Mouse (Mus musculus) layer of hippocampus, adult 9-11 months (tissue): ENCODE data around the gene Lrriq1.

ENCODE experiments used
- DNase-seq: peaks from one replicate; pipeline ENCODE4 v3.0.0; 2022

Gene Lrriq1

DNA sequence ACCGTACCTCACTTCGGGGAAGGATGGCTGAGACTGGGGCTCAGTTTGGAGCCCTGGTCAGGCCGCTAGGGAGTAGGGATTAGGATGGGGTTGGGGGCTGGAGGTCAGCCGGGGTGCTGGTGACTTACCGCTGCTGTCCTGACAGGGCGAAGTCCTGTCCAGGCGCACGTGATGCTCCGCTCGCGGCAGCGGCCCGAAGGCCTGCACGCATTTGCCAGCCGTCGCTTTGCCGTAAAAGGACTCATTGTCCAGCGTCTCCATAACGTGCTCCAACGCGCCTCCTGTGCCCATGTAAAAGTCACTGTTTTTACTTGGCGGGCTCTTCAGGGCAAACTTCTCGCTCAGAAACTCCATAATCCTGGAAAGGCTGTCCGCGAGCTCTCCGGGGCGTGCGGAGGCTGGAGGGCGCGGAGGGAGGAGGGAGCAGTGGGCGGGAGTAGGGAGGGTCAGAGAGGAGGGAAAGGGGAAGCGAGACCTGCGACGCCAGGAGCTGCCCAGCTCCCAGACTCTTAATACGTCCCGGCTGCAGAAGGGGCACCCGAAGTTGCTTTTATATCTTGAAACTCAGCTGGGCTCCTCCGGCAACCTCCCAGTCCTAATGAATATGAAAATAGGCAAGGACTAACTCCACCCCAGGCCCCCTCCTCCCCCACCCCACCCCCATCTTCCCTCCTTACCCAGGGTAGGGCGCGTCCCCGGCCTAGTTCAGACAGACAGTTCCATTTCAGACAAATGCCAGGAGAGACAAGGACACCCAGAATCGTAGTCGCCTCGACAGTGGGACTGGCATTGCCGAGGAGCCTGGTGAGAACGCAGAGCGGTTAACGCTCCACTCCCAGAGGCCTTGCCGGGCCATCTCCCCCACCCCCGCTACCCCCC lies 207.6 kb downstream of the Lrriq1 start:
- DNase-seq, result no peak

DNA sequence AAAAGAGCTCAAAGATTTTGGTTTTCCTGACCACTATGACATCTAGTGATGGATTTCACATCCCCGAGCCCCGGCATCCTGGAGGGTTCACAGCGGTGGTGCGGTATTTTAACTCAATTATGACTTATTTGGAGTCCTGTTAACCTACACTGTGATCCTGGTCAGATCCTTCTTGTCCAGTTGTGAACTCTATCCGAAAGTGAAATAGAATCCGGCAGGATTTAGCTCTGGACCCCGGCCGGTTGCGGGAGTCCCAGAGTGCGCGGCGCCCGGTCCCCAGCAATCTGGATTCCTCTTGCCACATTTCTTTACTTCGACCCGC lies 208.2 kb downstream of the Lrriq1 start:
- no peak for DNase-seq

DNA sequence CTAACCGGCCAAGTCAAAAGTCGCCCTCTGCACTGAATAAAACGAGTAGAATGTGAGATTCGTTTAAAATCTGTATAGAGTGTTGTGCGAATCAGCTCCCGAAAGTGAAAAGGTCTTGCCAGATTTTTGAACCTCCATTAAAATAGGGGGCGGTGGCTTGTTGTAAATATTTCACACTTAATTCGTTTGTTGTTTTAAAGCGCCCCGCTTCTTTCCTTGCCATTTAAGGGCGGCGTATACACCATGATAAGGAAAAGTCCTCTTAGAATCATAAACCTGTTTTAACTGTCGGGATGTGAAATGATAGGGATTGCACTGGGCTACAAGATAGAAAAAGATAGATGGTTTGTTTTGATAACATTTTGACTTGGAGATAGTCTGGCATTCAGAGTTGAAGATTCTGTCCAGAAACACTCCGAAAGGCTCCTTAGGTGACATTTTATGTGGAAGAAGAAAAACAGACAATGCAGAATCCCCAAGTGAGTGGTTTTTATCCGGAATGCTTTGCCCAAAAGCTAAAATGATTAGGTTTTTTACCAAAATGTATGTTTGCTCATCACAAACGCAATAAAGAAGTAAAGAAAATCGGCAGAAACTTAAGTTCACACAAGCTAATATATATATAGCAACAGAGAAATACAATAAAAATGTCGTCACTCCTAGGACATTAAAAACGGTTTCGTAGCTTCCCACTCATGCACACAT lies 208.7 kb downstream of the Lrriq1 start:
- no peak for DNase-seq

DNA sequence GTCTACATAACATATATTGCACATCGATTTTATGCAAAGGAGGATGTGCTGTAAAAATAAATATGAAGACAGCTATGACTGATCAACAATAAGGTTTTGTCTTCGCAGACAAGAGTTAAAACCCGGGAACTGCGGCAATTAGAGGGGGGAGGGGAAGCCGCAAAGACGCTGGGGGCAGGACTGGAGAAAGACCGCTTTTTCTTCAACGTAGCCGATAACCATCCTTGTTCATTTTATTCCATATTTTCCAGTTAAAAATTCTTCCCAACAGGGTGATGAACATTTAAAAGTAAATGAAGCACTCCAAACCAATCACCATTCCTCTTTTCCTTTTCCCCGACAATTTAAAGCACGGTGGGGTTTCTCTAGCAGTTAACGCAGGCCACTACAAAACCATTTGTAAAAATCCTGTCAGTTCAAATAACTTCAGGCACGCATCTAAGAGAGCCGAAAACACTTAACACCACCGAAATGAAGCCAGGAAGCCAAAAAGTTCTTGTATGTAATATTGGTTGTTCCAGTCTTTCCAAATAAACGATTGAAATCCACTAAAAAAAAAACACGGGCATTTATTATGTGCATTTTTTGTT lies 209.4 kb downstream of the Lrriq1 start:
- DNase-seq, result no peak

DNA sequence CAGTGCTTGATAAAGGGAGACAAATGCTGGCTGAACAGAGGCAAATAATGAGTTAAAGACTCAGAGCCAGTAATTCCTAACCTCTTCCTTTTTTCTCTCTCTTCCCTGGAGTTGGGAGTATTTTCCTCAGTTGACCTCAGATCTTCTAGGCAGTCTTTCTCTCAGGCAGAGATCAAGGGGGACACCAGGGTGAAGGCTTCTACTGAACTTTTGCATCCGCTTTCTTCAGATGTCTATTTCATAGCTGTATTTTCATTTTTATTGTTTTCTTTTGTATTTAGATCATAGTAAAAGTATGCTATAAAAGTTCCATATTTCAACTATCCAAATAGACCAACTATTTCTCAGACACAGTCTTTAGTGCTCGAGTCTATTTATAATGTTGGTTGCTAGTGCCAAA lies 233.6 kb downstream of the Lrriq1 start:
- DNase-seq, result no peak

DNA sequence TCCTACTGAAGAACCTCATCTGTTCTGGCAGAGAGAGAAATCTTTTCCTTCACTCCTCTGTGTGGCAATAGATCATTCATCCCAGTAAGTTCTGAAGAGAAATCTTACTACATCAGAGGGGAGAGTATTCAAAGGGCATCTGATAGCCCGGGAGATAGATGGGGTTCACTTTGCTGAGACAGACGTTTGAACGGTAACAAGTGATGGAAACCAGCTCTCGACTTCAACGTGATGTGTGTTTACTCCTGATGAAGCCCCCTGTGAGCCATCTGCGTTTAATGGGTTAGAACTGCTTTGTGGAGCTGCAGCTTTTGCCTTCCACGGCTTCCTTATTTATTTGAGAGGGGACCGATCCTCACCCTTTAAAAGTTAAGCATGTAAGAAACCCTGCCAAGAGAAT lies 235.2 kb downstream of the Lrriq1 start:
- DNase-seq, result no peak

DNA sequence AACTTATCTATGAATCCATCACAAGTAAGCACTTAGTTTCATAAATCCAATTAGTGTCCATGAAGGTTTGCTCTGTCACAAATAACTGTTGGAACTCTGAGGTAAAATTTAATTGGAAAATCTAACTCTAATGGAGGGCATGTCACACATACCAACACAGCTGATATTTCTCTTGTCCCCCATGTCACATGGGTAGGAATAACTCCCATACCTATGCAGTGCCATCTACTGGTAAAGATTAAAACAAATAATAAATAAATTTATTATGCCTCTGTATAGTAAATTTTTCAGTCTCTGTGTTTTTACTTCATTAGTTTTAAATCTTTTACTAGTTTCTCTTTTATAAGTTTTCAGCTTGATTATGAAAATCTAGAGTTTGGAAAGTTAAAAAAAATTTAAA lies 236.5 kb downstream of the Lrriq1 start:
- no peak for DNase-seq
